Mouse (Mus musculus) cortical plate, adult 2 months (tissue): ENCODE measurements around the gene Tmem215.

ENCODE experiments used
- CTCF ChIP-seq: fragments of 200-500 bp; IDR thresholded peaks from 2 replicates; pipeline ENCODE4 v1.5.1; 2011; ENCODE audit warnings: mild to moderate bottlenecking, control low read depth, low read length; ENCODE audit not compliant: insufficient read depth; ENCODE audit errors: extremely low read depth
- POLR2A ChIP-seq: fragments of 200-500 bp; IDR thresholded peaks from 2 replicates; pipeline ENCODE4 v1.6.1; 2011; ENCODE audit warnings: mild to moderate bottlenecking, low read length, control low read depth; ENCODE audit not compliant: insufficient read depth; ENCODE audit errors: extremely low read depth

DNA sequence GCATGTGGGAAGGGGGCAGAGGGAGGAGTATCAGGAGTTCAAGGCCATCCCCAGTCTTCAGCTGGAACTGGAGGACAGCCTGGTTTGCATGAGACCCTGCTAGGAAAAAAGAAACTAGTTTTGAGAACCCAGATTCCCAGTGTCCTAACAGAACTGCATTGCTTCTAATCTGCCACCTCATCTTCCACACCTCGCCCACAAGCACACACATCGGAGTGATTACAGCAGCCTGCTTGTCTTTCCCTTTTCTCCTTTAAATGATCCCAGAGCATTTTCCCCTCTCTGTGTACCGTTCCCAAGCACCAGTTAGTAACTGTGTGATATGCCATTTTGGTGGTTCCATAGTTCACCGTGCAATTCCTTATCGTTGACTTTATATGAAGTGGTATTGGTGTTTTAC lies 6.0 kb downstream of the Tmem215 start:
- no peak for TF ChIP-seq CTCF
- TF ChIP-seq POLR2A, result no peak
